Comparison of ENCODE assay signal across 9 mouse cellular contexts in genomic region chr10:42244420-42245255, GRCm38 (mm10). TPM values are rescaled to one million over a fixed set of nuclear protein-coding genes. Genes with fewer than 3 reads are reported as not detected.
DNase-seq lines count a peak whose midpoint lies in the region; ATAC-seq and TF ChIP-seq lines count a peak whose summit lies in the region.
"Had no signal": no experiment of that assay in that cellular context is flagged by ENCODE, and none has a peak within 500 bp of the region (broad histone marks: within the 10 kb centered on the region; RNA-seq: fewer than 3 reads in every experiment).

No protein-coding gene starts in this region.

- ATAC-seq in lung, embryonic 14.5 days (ENCODE audit: insufficient read depth): peak; percentile 70
- 0 out of 2 replicates have a peak, but pooled peaks have one; percentile 26 for ATAC-seq in heart, embryonic 16.5 days (replicated peaks; ENCODE audit: extremely low read depth, insufficient read depth, low FRiP score)
- no peak for ATAC-seq in hindbrain, embryonic 16.5 days

- TF ChIP-seq CTCF in lung, embryonic 14.5 days (IDR thresholded peaks at IDR 0.05; ENCODE audit: low read depth): no peak

- no peak overlapping the region for H3K4me3 ChIP-seq in lung, embryonic 14.5 days (ENCODE audit: low read depth, low read length)
- H3K4me3 ChIP-seq in heart, embryonic 16.5 days (ENCODE audit: low read length): no peak overlapping the region
- no peak overlapping the region for H3K4me3 ChIP-seq in macrophage (ENCODE audit: inconsistent target)
- no peak overlapping the region for H3K4me3 ChIP-seq in midbrain, embryonic 10.5 days
- H3K4me3 ChIP-seq in hindbrain, embryonic 16.5 days (ENCODE audit: low read length): no peak overlapping the region
- H3K4me3 ChIP-seq: neural tube, embryonic 12.5 days had no signal

- H3K9me3 ChIP-seq in lung, embryonic 14.5 days (ENCODE audit: low read depth, low read length): no peaks in the 10 kb centered on the region
- H3K9me3 ChIP-seq in heart, embryonic 16.5 days (replicated peaks; ENCODE audit: control insufficient read depth, low read length): no peaks in the 10 kb centered on the region
- no peaks in the 10 kb centered on the region for H3K9me3 ChIP-seq in midbrain, embryonic 10.5 days (replicated peaks)
- no peaks in the 10 kb centered on the region for H3K9me3 ChIP-seq in hindbrain, embryonic 16.5 days (ENCODE audit: control insufficient read depth, low read length)
- H3K9me3 ChIP-seq: neural tube, embryonic 12.5 days had no signal

- H3K4me1 ChIP-seq in lung, embryonic 14.5 days (ENCODE audit: insufficient read depth): peaks cover 39% of the 10 kb centered on the region
- peaks cover 61% of the 10 kb centered on the region for H3K4me1 ChIP-seq in heart, embryonic 16.5 days (ENCODE audit: control insufficient read depth, insufficient read depth, low read length)
- H3K4me1 ChIP-seq in midbrain, embryonic 10.5 days: peaks cover 28% of the 10 kb centered on the region
- H3K4me1 ChIP-seq in hindbrain, embryonic 16.5 days (ENCODE audit: control insufficient read depth, insufficient read depth, low read depth, low read length): peaks cover 8% of the 10 kb centered on the region

- 26% methylated on average over 8 of the region's 8 CpGs for whole genome bisulfite sequencing in lung, embryonic 14.5 days
- WGBS in heart, embryonic 16.5 days: 36% methylated on average over 8 of the region's 8 CpGs
- WGBS in macrophage (ENCODE audit: missing documents): 16% methylated on average over 8 of the region's 8 CpGs
- WGBS in midbrain, embryonic 10.5 days: 84% methylated on average over 8 of the region's 8 CpGs
- 74% methylated on average over 8 of the region's 8 CpGs for WGBS in hindbrain, embryonic 16.5 days

- H3K9ac ChIP-seq in lung, embryonic 14.5 days: no peak overlapping the region
- no peak overlapping the region for H3K9ac ChIP-seq in heart, embryonic 16.5 days (ENCODE audit: low read length)
- H3K9ac ChIP-seq in hindbrain, embryonic 16.5 days (ENCODE audit: low read depth, low read length): no peak overlapping the region
- H3K9ac ChIP-seq: neural tube, embryonic 12.5 days had no signal

- peaks cover 100% of the 10 kb centered on the region for H3K79me2 ChIP-seq in macrophage (ENCODE audit: inconsistent target)

- no peaks in the 10 kb centered on the region for H3K27me3 ChIP-seq in lung, embryonic 14.5 days (ENCODE audit: insufficient read depth, low read length)
- H3K27me3 ChIP-seq in heart, embryonic 16.5 days (ENCODE audit: control insufficient read depth, insufficient read depth, low read length): no peaks in the 10 kb centered on the region
- H3K27me3 ChIP-seq in midbrain, embryonic 10.5 days (ENCODE audit: low read depth, poor library complexity, severe bottlenecking): peaks cover 13% of the 10 kb centered on the region; the same call in 1 of the 2 replicates
- H3K27me3 ChIP-seq in hindbrain, embryonic 16.5 days (replicated peaks; ENCODE audit: control insufficient read depth, insufficient read depth, low read length): no peaks in the 10 kb centered on the region
- H3K27me3 ChIP-seq: neural tube, embryonic 12.5 days had no signal

- H3K4me2 ChIP-seq in lung, embryonic 14.5 days: no peak overlapping the region
- no peak overlapping the region for H3K4me2 ChIP-seq in heart, embryonic 16.5 days (ENCODE audit: low read depth, low read length)
- H3K4me2 ChIP-seq in hindbrain, embryonic 16.5 days (ENCODE audit: low read length): no peak overlapping the region
- H3K4me2 ChIP-seq: neural tube, embryonic 12.5 days had no signal

- H3K27ac ChIP-seq in lung, embryonic 14.5 days (ENCODE audit: low read depth): peak overlapping the region; percentile 63
- peak overlapping the region; percentile 5; the same call in 1 of the 2 replicates for H3K27ac ChIP-seq in heart, embryonic 16.5 days (ENCODE audit: low read length)
- peak overlapping the region; percentile 60 for H3K27ac ChIP-seq in macrophage
- no peak overlapping the region for H3K27ac ChIP-seq in midbrain, embryonic 10.5 days (replicated peaks)
- H3K27ac ChIP-seq in hindbrain, embryonic 16.5 days (ENCODE audit: low read depth, low read length): no peak overlapping the region
- H3K27ac ChIP-seq: neural tube, embryonic 12.5 days had no signal

- H3K36me3 ChIP-seq in lung, embryonic 14.5 days (ENCODE audit: insufficient read depth): no peaks in the 10 kb centered on the region
- H3K36me3 ChIP-seq in heart, embryonic 16.5 days (ENCODE audit: control insufficient read depth, insufficient read depth): no peaks in the 10 kb centered on the region
- H3K36me3 ChIP-seq in macrophage (ENCODE audit: inconsistent target): no peaks in the 10 kb centered on the region
- 0 out of 2 replicates have a peak, but pooled peaks cover 3% of the 10 kb centered on the region for H3K36me3 ChIP-seq in midbrain, embryonic 10.5 days
- H3K36me3 ChIP-seq in hindbrain, embryonic 16.5 days (ENCODE audit: control insufficient read depth, insufficient read depth, low read length): no peaks in the 10 kb centered on the region
- H3K36me3 ChIP-seq: neural tube, embryonic 12.5 days had no signal

- peak; percentile 83 for DNase-seq in lung, embryonic 14.5 days
- DNase-seq in lung, postnatal 25 days (ENCODE audit: low spot score): no peak
- peak; percentile 43 for DNase-seq in cerebellum, adult 11 months
- DNase-seq in thymus, postnatal 25 days: no peak
- DNase-seq in midbrain, embryonic 10.5 days (ENCODE audit: low spot score): no peak

RNA-seq across cellular contexts. Expression of gene Foxo3, which starts 31.9 kb away (rescaled TPM):
- 9.0 and 9.4 TPM in 2 replicates for polyA plus RNA-seq in lung, embryonic 14.5 days (2014; fragmentation: Nextera tagmentation; extraction: Ambion mirVana)
- polyA plus RNA-seq in heart, embryonic 16.5 days (2015; fragmentation: Nextera tagmentation; extraction: Ambion mirVana): 5.4 and 5.5 TPM in 2 replicates
- total RNA-seq in macrophage (2018; cell fraction: chromatin; rRNA removed): 100 to 1,000 TPM in 6 of 26 experiments, 10 to 100 TPM in 16, 1 to 10 TPM in 4; 7.0 to 151 (median 51.2) TPM
- 100 to 1,000 TPM in 1 of 26 experiments, 10 to 100 TPM in 25; 13.3 to 101 (median 50.0) TPM for total RNA-seq in macrophage (2018; cell fraction: cytosol; rRNA removed)
- total RNA-seq in macrophage (2018; cell fraction: nucleus; rRNA removed): 100 to 1,000 TPM in 5 of 26 experiments, 10 to 100 TPM in 21; 11.9 to 127 (median 54.9) TPM
- polyA plus RNA-seq in macrophage (2018): 23.9 to 39.4 TPM (median 30.8 TPM) in 3 replicates
- 2.4 TPM in 2 replicates for polyA plus RNA-seq in midbrain, embryonic 10.5 days (2016; fragmentation: Nextera tagmentation; extraction: Ambion mirVana)
- polyA plus RNA-seq in hindbrain, embryonic 16.5 days (2015; fragmentation: Nextera tagmentation; extraction: Ambion mirVana): 4.3 and 4.4 TPM in 2 replicates

Comparison
In these comparisons a context has a peak if more than half of its experiments do, and no peak if none do; other contexts are left out.
1. DNase-seq: peak in lung, embryonic 14.5 days (single experiment) and cerebellum, adult 11 months (single experiment); none in lung, postnatal 25 days (single experiment), thymus, postnatal 25 days (single experiment) and midbrain, embryonic 10.5 days (single experiment).
2. H3K27ac ChIP-seq: peak in lung, embryonic 14.5 days (single experiment), heart, embryonic 16.5 days (single experiment) and macrophage (single experiment); none in midbrain, embryonic 10.5 days (single experiment) and hindbrain, embryonic 16.5 days (single experiment).